Mouse (Mus musculus): ENCODE measurements around the gene Eef2.
A peak's percentile ranks its signal among the peaks of the same experiment; 100 is the strongest.

DNA sequence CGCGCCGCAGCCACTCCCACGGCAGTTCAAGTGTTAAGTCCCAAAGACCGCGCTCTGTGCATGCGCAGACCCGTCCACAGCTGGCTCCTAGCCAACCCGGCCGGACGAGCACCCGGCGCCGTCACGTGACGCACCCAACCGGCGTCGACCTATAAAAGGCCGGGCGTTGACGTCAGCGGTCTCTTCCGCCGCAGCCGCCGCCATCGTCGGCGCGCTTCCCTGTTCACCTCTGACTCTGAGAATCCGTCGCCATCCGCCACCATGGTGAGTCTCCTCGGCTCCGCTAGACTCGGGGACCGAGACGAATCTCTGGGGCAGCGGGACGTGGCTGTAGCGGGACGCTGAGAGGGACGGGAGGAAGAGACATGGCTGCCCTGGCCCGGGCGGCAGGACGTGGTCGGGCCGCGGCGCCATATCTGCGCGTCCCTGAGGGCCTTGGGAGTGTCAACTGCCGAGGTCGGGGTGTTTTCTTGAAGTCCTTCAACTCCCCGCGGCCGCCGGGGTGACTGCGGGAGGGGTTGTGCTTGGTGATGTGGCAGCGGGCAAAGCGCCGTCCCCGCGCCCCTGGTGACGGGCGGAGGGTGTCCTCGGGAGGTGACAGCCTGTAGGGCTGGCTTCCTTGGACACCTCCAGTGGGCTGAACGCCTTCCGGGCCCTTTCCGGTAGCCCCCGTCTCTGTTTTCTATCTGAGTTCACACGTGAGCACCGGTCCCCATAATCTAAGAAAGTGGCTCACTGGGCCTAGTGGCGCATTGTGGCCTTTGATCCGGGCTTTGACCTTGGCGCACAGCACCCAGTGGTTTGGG lies at the start of gene Eef2:
- no peak for TF ChIP-seq CTCF (IDR thresholded peaks at IDR 0.05; ENCODE audit: insufficient read depth, low read length)
- TF ChIP-seq POLR2A (IDR thresholded peaks at IDR 0.05; ENCODE audit: borderline replicate concordance, extremely low read depth, low read depth, low read length), result peak; percentile 99

Data from lung, adult 2 months (tissue).